Mouse (Mus musculus) kidney, embryonic 16.5 days (tissue): ENCODE measurements at regions not wholly inside any gene's neighbourhood (a gene's known extent, or its start where the extent isn't known, plus 50 kb on each side); places are given as distances from the start of the nearest gene placed in this dataset.

Source experiments
- ATAC-seq: fragments of 200-750 bp; cut with Nextera tagmentation; 2 replicates; pipeline ENCODE4 v1.8.0; 2017; ENCODE audit warnings: moderate TSS enrichment; ENCODE audit not compliant: low FRiP score, low TSS enrichment
- H3K27ac ChIP-seq: fragments of 300-500 bp; sonication (generic); 2 replicates; pipeline ENCODE4 v1.5.1; 2014; ENCODE audit warnings: low read length
- H3K27me3 ChIP-seq: fragments of 300-500 bp; sonication (generic); 2 replicates; pipeline ENCODE4 v1.6.1; 2014; ENCODE audit warnings: low read length, control low read depth, mixed read lengths; ENCODE audit not compliant: insufficient read depth
- H3K36me3 ChIP-seq: fragments of 300-500 bp; sonication (generic); 2 replicates; pipeline ENCODE4 v1.6.1; 2014; ENCODE audit warnings: low read length, control low read depth, mixed read lengths; ENCODE audit not compliant: insufficient read depth
- H3K4me1 ChIP-seq: fragments of 300-500 bp; sonication (generic); 2 replicates; pipeline ENCODE4 v1.6.1; 2014; ENCODE audit warnings: low read length, control low read depth, mixed read lengths; ENCODE audit not compliant: insufficient read depth
- H3K4me2 ChIP-seq: fragments of 300-500 bp; sonication (generic); replicated peaks from 2 replicates; pipeline ENCODE4 v1.6.1; 2014; ENCODE audit warnings: low read depth, low read length
- H3K4me3 ChIP-seq: fragments of 300-500 bp; sonication (generic); 2 replicates; pipeline ENCODE4 v1.5.1; 2014; ENCODE audit warnings: mild to moderate bottlenecking, low read length
- H3K9ac ChIP-seq: fragments of 300-500 bp; sonication (generic); replicated peaks from 2 replicates; pipeline ENCODE4 v1.6.1; 2014; ENCODE audit warnings: low read length
- H3K9me3 ChIP-seq: fragments of 300-500 bp; sonication (generic); 2 replicates; pipeline ENCODE4 v1.6.1; 2016; ENCODE audit warnings: low read length, control low read depth
- WGBS: fragments of 180-500 bp; shearing (Covaris S2); extraction: QIAGEN DNeasy Blood & Tissue Kit; methylation state at CpG from one replicate; pipeline ENCODE4 v1.1.7; 2014; 5-methylcytosine and 5-hydroxymethylcytosine counted together

DNA sequence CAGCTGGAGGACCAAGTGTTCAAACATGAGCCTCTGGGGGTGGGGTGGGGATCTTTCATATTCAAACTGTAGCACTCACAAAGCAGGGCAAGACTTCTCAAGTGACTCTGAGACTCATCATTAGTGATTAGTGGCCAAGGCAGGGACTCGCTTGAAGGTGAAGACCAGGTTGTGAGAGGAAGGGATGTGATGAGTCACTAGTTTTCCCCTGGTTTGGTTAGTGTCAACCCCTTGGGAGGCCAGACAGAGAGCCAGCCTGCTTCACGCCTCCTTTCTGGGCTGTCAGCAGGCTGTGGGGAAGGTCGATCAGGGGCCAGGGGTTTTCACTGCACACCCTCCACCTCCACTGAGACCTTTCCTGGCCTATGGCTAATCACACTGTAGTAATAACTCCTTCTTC, 65.2 kb downstream of the Slc30a10 start:
- Histone ChIP-seq H3K4me3 (no peak overlapping the region), H3K36me3 (no peaks in the 10 kb centered on the region), H3K27me3 (no peaks in the 10 kb centered on the region), H3K27ac (no peak overlapping the region), H3K4me1 (no peaks in the 10 kb centered on the region), H3K4me2 (no peak overlapping the region), H3K9me3 (no peaks in the 10 kb centered on the region), H3K9ac (no peak overlapping the region)
- WGBS = 26% methylated on average over 3 of the region's 3 CpGs
- ATAC-seq = no peak

DNA sequence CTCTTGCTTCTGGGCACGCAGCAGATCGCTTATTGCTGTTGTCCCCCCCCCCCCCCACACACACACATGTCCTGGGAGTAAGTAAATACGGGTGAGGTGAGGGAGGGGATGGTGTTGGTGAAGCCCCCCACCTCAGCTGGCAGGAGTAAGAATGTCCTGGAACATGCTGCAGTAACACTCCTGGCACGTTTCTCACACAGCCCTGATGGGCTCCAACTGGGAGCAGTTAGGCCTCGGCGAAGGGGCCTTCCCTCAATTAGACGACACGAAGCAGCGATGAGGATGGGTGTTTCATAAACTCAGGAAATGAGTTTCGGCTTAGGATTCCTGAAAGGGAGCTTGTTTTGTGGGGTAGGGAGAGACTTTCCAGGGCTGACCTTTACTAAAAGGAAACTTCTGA, 69.4 kb downstream of the Slc30a10 start:
- Histone ChIP-seq H3K4me3 (no peak overlapping the region), H3K9ac (no peak overlapping the region), H3K4me2 (no peak overlapping the region), H3K9me3 (no peaks in the 10 kb centered on the region; the same call in 1 of the 2 replicates), H3K27me3 (no peaks in the 10 kb centered on the region), H3K4me1 (no peaks in the 10 kb centered on the region), H3K36me3 (no peaks in the 10 kb centered on the region), H3K27ac (no peak overlapping the region)
- ATAC-seq = no peak
- WGBS = 61% methylated on average over 10 of the region's 10 CpGs

DNA sequence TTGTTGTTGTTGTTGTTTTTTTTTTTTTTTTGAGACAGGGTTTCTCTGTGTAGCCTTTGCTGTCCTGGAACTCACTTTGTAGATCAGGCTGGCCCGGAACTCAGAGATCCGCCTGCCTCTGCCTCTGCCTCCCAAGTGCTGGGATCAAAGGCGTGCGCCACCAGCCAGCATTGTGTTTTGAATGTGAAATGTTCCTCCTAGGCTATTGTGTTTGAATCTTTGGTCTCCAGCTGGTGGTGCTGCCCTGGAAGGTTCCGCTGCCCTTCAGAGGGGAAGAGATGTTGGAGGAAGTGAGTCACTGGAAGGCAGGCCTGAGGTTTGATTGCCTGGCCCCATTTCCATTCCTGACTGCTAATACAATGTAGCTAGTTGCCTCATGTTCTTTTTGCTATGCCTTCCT, 78.8 kb downstream of the Slc30a10 start:
- ATAC-seq = no peak
- Histone ChIP-seq H3K4me1 (no peaks in the 10 kb centered on the region), H3K27me3 (no peaks in the 10 kb centered on the region), H3K4me3 (no peak overlapping the region), H3K4me2 (no peak overlapping the region), H3K36me3 (no peaks in the 10 kb centered on the region), H3K9me3 (no peaks in the 10 kb centered on the region), H3K27ac (no peak overlapping the region), H3K9ac (no peak overlapping the region)
- 94% methylated on average over 5 of the region's 5 CpGs for WGBS

DNA sequence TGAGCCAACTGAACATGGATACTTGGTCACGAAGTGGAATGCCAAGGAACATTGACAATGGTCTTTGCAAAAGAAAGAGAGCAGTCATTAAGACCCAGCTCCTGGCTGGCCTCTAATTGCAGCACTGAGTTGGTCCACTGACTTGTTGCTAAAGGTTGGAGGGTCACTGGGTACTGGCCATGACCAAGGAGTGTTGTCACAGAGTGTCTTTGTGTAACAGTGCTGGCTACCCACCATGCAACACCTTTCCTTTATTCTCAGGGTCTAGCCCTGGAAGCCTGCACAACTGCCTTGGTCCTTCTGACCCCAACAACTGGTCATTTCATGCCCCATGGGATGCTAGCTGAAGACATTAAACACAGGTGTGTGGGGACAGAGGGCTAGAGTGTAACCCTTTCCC, 79.5 kb downstream of the Slc30a10 start:
- peak; percentile 59; the same call in 1 of the 2 replicates for ATAC-seq
- Histone ChIP-seq H3K4me2 (no peak overlapping the region), H3K4me3 (no peak overlapping the region), H3K36me3 (no peaks in the 10 kb centered on the region), H3K27me3 (no peaks in the 10 kb centered on the region), H3K9ac (no peak overlapping the region), H3K9me3 (no peaks in the 10 kb centered on the region), H3K4me1 (no peaks in the 10 kb centered on the region), H3K27ac (no peak overlapping the region)
- WGBS = 52% methylated on average over 1 of the region's 1 CpGs

DNA sequence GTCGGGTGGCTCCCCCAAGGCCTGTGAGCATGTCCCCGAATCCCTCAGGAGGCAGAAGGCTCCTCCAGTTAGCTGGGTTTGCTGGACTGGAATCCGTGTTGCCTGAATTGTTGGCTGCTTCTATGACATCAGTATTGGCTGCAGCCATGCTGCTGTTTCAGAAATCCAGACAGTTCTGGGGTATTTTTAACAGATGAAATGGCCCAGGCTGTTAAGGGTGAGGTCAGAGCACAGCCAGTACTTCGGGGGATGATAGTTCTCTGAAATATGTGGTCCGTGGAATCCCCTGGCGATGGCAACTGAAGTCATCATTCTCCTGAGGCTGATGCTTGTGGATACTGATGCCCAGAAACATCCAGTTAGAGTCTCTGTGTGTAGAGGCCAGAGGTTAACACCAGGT, 80.7 kb downstream of the Slc30a10 start:
- Histone ChIP-seq H3K9ac (no peak overlapping the region), H3K4me1 (no peaks in the 10 kb centered on the region), H3K27me3 (no peaks in the 10 kb centered on the region), H3K4me3 (no peak overlapping the region), H3K9me3 (no peaks in the 10 kb centered on the region), H3K36me3 (no peaks in the 10 kb centered on the region), H3K4me2 (no peak overlapping the region), H3K27ac (no peak overlapping the region)
- ATAC-seq = no peak
- 74% methylated on average over 6 of the region's 6 CpGs for WGBS

DNA sequence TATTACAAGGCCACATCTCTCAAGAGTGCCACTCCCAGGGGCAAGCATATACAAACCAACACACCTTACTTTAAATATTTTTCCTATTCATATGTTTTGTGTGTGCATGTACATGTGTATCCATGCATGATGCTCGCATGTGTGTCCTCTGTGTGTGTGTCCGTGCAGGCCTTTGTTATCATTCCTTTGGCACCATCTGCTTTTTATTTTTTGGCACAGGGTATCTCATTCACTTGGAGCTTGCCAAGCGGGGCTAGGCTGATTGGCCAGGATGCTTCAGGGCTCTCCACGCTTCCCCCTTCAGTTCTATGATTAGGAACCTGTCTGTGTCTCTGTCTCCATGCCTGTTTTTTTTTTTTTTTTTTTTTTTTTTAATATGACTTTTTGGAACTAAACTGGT, 82.6 kb downstream of the Slc30a10 start:
- Histone ChIP-seq H3K4me1 (no peaks in the 10 kb centered on the region), H3K36me3 (no peaks in the 10 kb centered on the region), H3K4me2 (no peak overlapping the region), H3K4me3 (no peak overlapping the region), H3K27me3 (no peaks in the 10 kb centered on the region), H3K27ac (no peak overlapping the region), H3K9me3 (no peaks in the 10 kb centered on the region), H3K9ac (no peak overlapping the region)
- WGBS = 86% methylated on average over 4 of the region's 4 CpGs
- ATAC-seq = no peak

DNA sequence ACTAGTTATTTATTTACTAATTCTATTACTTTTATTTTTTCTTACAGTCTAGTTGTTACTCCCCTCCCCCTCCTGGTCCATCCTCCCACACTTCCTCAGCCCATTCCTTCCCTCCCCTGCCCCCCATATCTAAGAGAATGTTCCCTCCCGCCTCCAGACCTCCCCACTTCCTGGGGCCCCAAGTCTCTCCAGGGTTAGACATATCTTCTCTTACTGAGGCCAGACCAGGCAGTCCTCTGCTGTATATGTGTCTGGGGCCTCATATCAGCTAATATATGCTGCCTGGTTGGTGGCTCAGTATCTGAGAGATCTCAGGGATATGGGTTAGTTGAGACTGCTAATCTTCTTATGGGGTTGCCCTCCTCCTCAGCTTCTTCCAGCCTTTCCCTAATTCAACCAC, 84.8 kb downstream of the Slc30a10 start:
- ATAC-seq = no peak
- no peak overlapping the region for H3K4me3 ChIP-seq
- no peak overlapping the region for H3K4me2 ChIP-seq
- no peak overlapping the region for H3K9ac ChIP-seq
- no peaks in the 10 kb centered on the region for H3K4me1 ChIP-seq
- H3K9me3 ChIP-seq = peaks cover 6% of the 10 kb centered on the region; the same call in 1 of the 2 replicates
- no peaks in the 10 kb centered on the region for H3K36me3 ChIP-seq
- WGBS = 62% methylated on average over 1 of the region's 1 CpGs
- no peaks in the 10 kb centered on the region for H3K27me3 ChIP-seq
- H3K27ac ChIP-seq = no peak overlapping the region

DNA sequence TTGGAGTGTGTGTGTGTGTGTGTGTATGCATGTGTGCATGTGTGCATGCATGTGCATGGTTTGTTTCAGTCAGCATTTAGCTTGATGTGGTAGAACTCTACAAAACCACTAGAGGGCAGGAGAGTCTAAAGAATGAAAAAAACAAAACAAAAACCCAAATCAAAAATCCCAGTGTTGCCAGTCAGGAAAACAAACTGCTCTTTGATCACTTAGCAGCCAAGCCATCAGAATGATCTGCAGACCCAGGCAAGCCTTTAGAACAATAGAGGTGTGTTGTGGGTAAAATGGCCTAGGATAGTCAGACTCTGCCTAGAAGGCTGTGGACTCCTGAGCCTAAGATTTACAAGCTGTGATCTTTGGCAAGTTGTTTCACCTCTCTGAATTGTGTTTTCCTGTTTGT, 91.7 kb downstream of the Slc30a10 start:
- H3K9ac ChIP-seq = no peak overlapping the region

DNA sequence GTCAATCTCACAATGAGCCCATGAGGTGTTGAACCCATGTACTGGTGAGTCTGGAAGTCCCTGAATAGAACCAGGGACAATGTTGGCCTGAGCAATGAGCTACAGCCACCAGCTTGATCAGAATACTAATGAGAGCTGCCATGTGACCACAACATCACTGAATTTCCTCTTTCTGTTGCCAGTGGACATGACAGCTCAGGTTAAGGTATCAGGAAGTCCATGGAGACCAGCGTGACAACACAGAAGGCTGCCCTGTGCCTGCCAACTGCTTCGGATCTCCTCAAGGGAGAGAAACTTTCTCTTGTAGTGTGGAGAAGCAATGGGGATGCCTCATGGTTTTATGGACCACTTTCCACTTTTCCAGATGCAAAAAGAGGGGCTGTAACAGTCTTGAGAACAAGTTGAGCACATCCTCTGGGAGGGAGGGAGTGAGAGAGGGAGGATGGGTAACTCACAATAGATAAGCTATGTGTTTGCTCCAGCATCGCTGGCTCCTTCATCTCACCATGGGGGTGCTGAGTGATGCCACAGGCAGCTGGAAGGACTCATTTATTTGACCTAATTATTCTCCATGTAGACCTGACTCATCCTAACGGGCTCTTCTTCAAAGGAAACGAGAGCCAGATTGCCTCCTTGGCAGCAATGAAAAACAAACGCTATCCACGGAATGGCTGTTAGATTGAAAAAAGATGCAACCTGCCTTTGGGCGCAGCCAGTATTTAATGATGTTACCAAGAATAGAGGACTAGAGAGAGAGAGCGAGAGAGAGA, 118.3 kb downstream of the Slc30a10 start:
- WGBS = 60% methylated on average over 9 of the region's 9 CpGs
- no peak overlapping the region for H3K27ac ChIP-seq
- no peak overlapping the region for H3K4me2 ChIP-seq
- no peak for ATAC-seq
- no peak overlapping the region for H3K9ac ChIP-seq
- 0 out of 2 replicates have a peak, but pooled peaks cover 2% of the 10 kb centered on the region for H3K4me1 ChIP-seq
- H3K27me3 ChIP-seq = no peaks in the 10 kb centered on the region
- no peaks in the 10 kb centered on the region for H3K36me3 ChIP-seq
- no peak overlapping the region for H3K4me3 ChIP-seq
- H3K9me3 ChIP-seq = no peaks in the 10 kb centered on the region

More for the DNA sequence above, 91.7 kb downstream of the Slc30a10 start:
- ATAC-seq = no peak
- no peaks in the 10 kb centered on the region for H3K36me3 ChIP-seq
- H3K4me2 ChIP-seq = no peak overlapping the region
- H3K27me3 ChIP-seq = no peaks in the 10 kb centered on the region
- no peaks in the 10 kb centered on the region for H3K4me1 ChIP-seq
- no peak overlapping the region for H3K4me3 ChIP-seq
- peaks cover 6% of the 10 kb centered on the region; the same call in 1 of the 2 replicates for H3K9me3 ChIP-seq
- H3K27ac ChIP-seq = no peak overlapping the region

DNA sequence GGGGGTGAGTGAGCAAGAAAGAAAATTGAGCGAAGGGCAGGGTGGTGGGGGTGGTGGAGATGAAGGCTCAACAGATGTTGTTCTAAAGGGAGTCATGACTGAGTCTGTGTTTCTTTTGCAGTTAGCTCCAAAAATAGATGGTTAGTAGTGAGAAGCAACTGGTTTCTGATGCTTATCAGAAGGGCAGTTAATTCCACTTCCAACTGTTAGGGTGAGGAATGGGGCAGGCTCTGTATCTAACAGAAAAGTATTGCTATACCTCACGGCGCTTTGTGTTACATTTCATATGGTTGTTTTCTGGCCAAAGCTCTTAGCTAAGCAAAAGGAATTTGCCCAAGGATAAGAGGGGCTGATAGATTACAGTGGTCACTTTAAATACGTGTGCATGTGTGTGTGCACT, 120.3 kb downstream of the Slc30a10 start:
- Histone ChIP-seq H3K4me2 (no peak overlapping the region), H3K9me3 (no peaks in the 10 kb centered on the region; the same call in 1 of the 2 replicates), H3K27ac (no peak overlapping the region), H3K4me1 (0 out of 2 replicates have a peak, but pooled peaks cover 2% of the 10 kb centered on the region), H3K36me3 (no peaks in the 10 kb centered on the region), H3K4me3 (no peak overlapping the region), H3K27me3 (no peaks in the 10 kb centered on the region), H3K9ac (no peak overlapping the region)
- 41% methylated on average over 4 of the region's 4 CpGs for WGBS
- ATAC-seq = no peak
